Mouse (Mus musculus): ENCODE data around the gene Ndufa11.

DNA sequence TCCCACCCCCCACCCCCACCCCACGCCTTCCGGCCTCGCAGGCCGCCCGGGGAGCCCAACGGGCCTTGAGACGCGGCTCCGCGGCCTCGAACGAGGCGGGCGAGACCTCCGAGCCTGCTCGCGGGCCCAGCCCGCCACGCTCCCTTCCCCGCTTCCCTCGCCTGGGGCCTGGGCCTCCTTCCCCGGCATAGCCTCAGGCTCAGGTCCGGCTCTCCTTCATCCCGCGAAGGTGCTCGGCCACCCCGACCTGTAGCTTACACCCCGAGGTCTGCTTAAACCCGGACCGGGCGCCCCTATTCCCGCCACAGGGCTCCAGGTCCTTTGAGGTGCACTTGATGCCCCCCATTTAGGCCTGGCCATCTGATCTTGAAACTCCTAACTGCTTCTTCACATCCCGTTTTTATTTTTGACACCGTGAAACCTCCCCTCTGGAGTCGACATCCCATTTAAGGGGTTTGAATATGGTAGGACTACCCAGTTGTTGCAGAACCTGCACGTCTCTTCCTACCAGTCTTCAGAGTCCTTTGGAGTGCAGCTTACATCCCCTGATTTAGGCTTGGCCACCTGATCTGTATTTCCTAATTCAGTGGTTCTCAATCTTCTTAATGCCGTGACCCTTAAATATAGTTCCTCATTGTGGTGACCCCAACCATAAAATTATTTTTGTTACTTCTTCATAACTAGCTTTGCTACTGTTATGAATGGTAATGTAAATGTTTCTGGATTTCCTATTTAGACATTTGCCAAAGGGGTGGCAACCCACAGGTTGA, 43.7 kb upstream of the Ndufa11 start:
- TF ChIP-seq CHD2 (IDR thresholded peaks at IDR 0.05; ENCODE audit: low read depth, low read length) (no peak), HCFC1 (IDR thresholded peaks at IDR 0.05; ENCODE audit: borderline replicate concordance, insufficient read depth, low read length) (no peak), MAFK (IDR thresholded peaks at IDR 0.05; ENCODE audit: insufficient read depth, low read depth, low read length) (no peak)
